Mouse (Mus musculus): ENCODE measurements around the gene Ap3b1. TPM values are rescaled to one million over a fixed set of nuclear protein-coding genes. Genes with fewer than 3 reads are reported as not detected.

Gene Ap3b1
- polyA plus RNA-seq, 1 experiment from 2014 or later = 40.5 TPM

- H3K4me1 ChIP-seq = peaks cover 25% of the 10 kb centered on the region
- H3K4me3 ChIP-seq = no peak overlapping the region
- H3K9ac ChIP-seq = no peak overlapping the region
- H3K4me2 ChIP-seq (replicated peaks) = peak overlapping the region; percentile 33
- no peaks in the 10 kb centered on the region for H3K9me3 ChIP-seq (replicated peaks)
- peaks cover 88% of the 10 kb centered on the region for H3K27me3 ChIP-seq
- peak; percentile 59 for ATAC-seq (ENCODE audit: low FRiP score)
- 14% methylated on average over 21 of the region's 22 CpGs for WGBS
- no peaks in the 10 kb centered on the region for H3K36me3 ChIP-seq
- H3K27ac ChIP-seq = peak overlapping the region; percentile 55
Observed at GRCm38 (mm10) chr13:94576399-94577176, 217.8 kb downstream of the Ap3b1 start.

GRCm38 (mm10) chr13:94577177-94577540, 218.4 kb downstream of the Ap3b1 start:
- Histone ChIP-seq H3K9ac (no peak overlapping the region), H3K27me3 (peaks cover 88% of the 10 kb centered on the region), H3K27ac (peak overlapping the region; percentile 55; the same call in 1 of the 2 replicates), H3K4me2 (replicated peaks) (no peak overlapping the region), H3K4me3 (no peak overlapping the region), H3K36me3 (no peaks in the 10 kb centered on the region), H3K9me3 (replicated peaks) (no peaks in the 10 kb centered on the region), H3K4me1 (peaks cover 25% of the 10 kb centered on the region)
- ATAC-seq (ENCODE audit: low FRiP score) = no peak
- 44% methylated on average over 2 of the region's 2 CpGs for WGBS

- Histone ChIP-seq H3K4me1 (peaks cover 14% of the 10 kb centered on the region), H3K9ac (no peak overlapping the region), H3K36me3 (no peaks in the 10 kb centered on the region), H3K4me3 (no peak overlapping the region; the same call in 1 of the 2 replicates), H3K9me3 (replicated peaks) (no peaks in the 10 kb centered on the region), H3K27me3 (peaks cover 98% of the 10 kb centered on the region), H3K27ac (peak overlapping the region; percentile 73; the same call in 1 of the 2 replicates), H3K4me2 (replicated peaks) (no peak overlapping the region)
- 3% methylated on average over 14 of the region's 14 CpGs for WGBS
- peak; percentile 59 for ATAC-seq (ENCODE audit: low FRiP score)
Observed at GRCm38 (mm10) chr13:94595289-94595688, 236.5 kb downstream of the Ap3b1 start.

GRCm38 (mm10) chr13:94595701-94596361, 237.1 kb downstream of the Ap3b1 start:
- Histone ChIP-seq H3K9ac (0 out of 2 replicates have a peak overlapping the region, but pooled peaks have one; percentile 19), H3K4me3 (peak overlapping the region; percentile 23), H3K36me3 (no peaks in the 10 kb centered on the region), H3K4me2 (replicated peaks) (peak overlapping the region; percentile 50), H3K27me3 (peaks cover 97% of the 10 kb centered on the region), H3K4me1 (peaks cover 14% of the 10 kb centered on the region), H3K27ac (peak overlapping the region; percentile 73), H3K9me3 (replicated peaks) (no peaks in the 10 kb centered on the region)
- under 1% methylated on average over 38 of the region's 38 CpGs for WGBS
- ATAC-seq (ENCODE audit: low FRiP score) = peak; percentile 81

- Histone ChIP-seq H3K4me1 (peaks cover 14% of the 10 kb centered on the region), H3K9ac (no peak overlapping the region), H3K9me3 (replicated peaks) (no peaks in the 10 kb centered on the region), H3K4me2 (replicated peaks) (peak overlapping the region; percentile 50), H3K27ac (no peak overlapping the region), H3K27me3 (peaks cover 97% of the 10 kb centered on the region), H3K36me3 (no peaks in the 10 kb centered on the region), H3K4me3 (peak overlapping the region; percentile 23; the same call in 1 of the 2 replicates)
- WGBS = 14% methylated on average over 20 of the region's 20 CpGs
- ATAC-seq (ENCODE audit: low FRiP score) = peak; percentile 53; the same call in 1 of the 2 replicates
Observed at GRCm38 (mm10) chr13:94596386-94597033, 237.8 kb downstream of the Ap3b1 start.

- H3K4me2 ChIP-seq (replicated peaks) = no peak overlapping the region
- H3K36me3 ChIP-seq = no peaks in the 10 kb centered on the region
- H3K4me1 ChIP-seq = peaks cover 14% of the 10 kb centered on the region
- no peak for ATAC-seq (ENCODE audit: low FRiP score)
- H3K9ac ChIP-seq = no peak overlapping the region
- no peaks in the 10 kb centered on the region for H3K9me3 ChIP-seq (replicated peaks)
- peaks cover 97% of the 10 kb centered on the region for H3K27me3 ChIP-seq
- 50% methylated on average over 8 of the region's 8 CpGs for WGBS
- no peak overlapping the region for H3K27ac ChIP-seq
- no peak overlapping the region for H3K4me3 ChIP-seq
Observed at GRCm38 (mm10) chr13:94599718-94600117, 241.0 kb downstream of the Ap3b1 start.

GRCm38 (mm10) chr13:94607035-94607860, 248.5 kb downstream of the Ap3b1 start:
- peaks cover 66% of the 10 kb centered on the region for H3K27me3 ChIP-seq
- H3K27ac ChIP-seq = no peak overlapping the region
- no peaks in the 10 kb centered on the region for H3K36me3 ChIP-seq
- no peak for ATAC-seq (ENCODE audit: low FRiP score)
- H3K4me2 ChIP-seq (replicated peaks) = no peak overlapping the region
- H3K9me3 ChIP-seq (replicated peaks) = no peaks in the 10 kb centered on the region
- H3K4me3 ChIP-seq = no peak overlapping the region
- WGBS = 81% methylated on average over 9 of the region's 9 CpGs
- no peak overlapping the region for H3K9ac ChIP-seq
- H3K4me1 ChIP-seq = peaks cover 6% of the 10 kb centered on the region; the same call in 1 of the 2 replicates

GRCm38 (mm10) chr13:94607861-94608223, 249.1 kb downstream of the Ap3b1 start:
- Histone ChIP-seq H3K27me3 (peaks cover 65% of the 10 kb centered on the region), H3K9me3 (replicated peaks) (no peaks in the 10 kb centered on the region), H3K9ac (no peak overlapping the region), H3K4me2 (replicated peaks) (no peak overlapping the region), H3K36me3 (no peaks in the 10 kb centered on the region), H3K4me1 (peaks cover 6% of the 10 kb centered on the region; the same call in 1 of the 2 replicates), H3K4me3 (no peak overlapping the region), H3K27ac (no peak overlapping the region)
- ATAC-seq (ENCODE audit: low FRiP score) = no peak
- 49% methylated on average over 7 of the region's 7 CpGs for WGBS

GRCm38 (mm10) chr13:94608420-94608831, 249.7 kb downstream of the Ap3b1 start:
- 8% methylated on average over 11 of the region's 11 CpGs for WGBS
- peak; percentile 80; the same call in 1 of the 2 replicates for ATAC-seq (ENCODE audit: low FRiP score)
- peaks cover 65% of the 10 kb centered on the region for H3K27me3 ChIP-seq
- 0 out of 2 replicates have a peak overlapping the region, but pooled peaks have one; percentile 3 for H3K27ac ChIP-seq
- H3K36me3 ChIP-seq = no peaks in the 10 kb centered on the region
- H3K4me1 ChIP-seq = peaks cover 6% of the 10 kb centered on the region; the same call in 1 of the 2 replicates
- no peak overlapping the region for H3K9ac ChIP-seq
- H3K9me3 ChIP-seq (replicated peaks) = no peaks in the 10 kb centered on the region
- no peak overlapping the region for H3K4me3 ChIP-seq
- no peak overlapping the region for H3K4me2 ChIP-seq (replicated peaks)

GRCm38 (mm10) chr13:94608947-94609346, 250.2 kb downstream of the Ap3b1 start:
- H3K4me1 ChIP-seq = peaks cover 6% of the 10 kb centered on the region; the same call in 1 of the 2 replicates
- no peak overlapping the region for H3K9ac ChIP-seq
- 66% methylated on average over 10 of the region's 10 CpGs for WGBS
- ATAC-seq (ENCODE audit: low FRiP score) = peak; percentile 22; the same call in 1 of the 2 replicates
- no peaks in the 10 kb centered on the region for H3K9me3 ChIP-seq (replicated peaks)
- H3K36me3 ChIP-seq = no peaks in the 10 kb centered on the region
- peaks cover 64% of the 10 kb centered on the region for H3K27me3 ChIP-seq
- H3K4me2 ChIP-seq (replicated peaks) = no peak overlapping the region
- H3K4me3 ChIP-seq = no peak overlapping the region
- H3K27ac ChIP-seq = no peak overlapping the region

Measured in hindbrain, embryonic 12.5 days (tissue).